Mouse (Mus musculus) spleen, postnatal 36 days (tissue): ENCODE measurements around the gene Pitpnm3.

ENCODE experiments used
- DNase-seq, 2 experiments: peaks; one replicate each; pipeline ENCODE4 v3.0.0; 2022; ENCODE audit warnings: low spot score in 2 of 2, mixed read lengths in 1 of 2

Gene Pitpnm3

DNA sequence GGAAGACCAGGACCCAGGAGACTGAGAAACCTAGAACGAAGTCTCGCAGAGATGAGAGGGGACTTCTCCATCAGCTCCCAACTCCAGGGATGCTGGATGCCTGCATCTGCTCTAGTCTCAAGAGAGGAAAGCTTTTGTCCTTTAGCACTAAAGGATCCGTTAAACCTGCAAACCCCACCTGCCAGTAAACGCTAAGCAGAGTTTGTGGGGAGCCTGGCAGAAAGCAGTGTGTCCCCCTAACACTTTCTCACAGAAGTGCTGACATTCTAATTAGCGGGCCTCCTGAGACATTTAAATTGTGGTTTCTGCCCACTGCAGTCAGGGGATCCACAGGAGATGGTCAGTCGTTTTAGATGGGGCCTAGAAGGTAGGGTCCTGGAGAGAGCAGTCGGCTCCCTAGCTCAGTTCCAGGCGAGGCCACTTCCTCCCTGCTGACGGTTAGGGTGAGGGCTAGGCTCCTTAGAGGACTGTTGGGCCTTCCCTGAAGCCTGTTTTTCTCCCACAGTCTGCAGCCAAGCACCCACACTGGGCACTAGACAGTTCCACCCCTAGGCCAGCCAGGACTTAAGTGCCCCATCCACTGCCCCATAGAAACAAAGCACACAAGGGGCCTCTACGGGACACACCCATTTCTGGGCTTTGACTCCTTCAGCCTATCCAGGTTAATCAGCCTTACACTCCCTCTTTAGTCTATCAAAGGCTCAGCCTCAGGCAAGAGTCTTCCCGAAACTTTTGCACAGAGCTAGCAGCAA, 829 bp upstream of the Pitpnm3 start:
- DNase-seq, result no peak

DNA sequence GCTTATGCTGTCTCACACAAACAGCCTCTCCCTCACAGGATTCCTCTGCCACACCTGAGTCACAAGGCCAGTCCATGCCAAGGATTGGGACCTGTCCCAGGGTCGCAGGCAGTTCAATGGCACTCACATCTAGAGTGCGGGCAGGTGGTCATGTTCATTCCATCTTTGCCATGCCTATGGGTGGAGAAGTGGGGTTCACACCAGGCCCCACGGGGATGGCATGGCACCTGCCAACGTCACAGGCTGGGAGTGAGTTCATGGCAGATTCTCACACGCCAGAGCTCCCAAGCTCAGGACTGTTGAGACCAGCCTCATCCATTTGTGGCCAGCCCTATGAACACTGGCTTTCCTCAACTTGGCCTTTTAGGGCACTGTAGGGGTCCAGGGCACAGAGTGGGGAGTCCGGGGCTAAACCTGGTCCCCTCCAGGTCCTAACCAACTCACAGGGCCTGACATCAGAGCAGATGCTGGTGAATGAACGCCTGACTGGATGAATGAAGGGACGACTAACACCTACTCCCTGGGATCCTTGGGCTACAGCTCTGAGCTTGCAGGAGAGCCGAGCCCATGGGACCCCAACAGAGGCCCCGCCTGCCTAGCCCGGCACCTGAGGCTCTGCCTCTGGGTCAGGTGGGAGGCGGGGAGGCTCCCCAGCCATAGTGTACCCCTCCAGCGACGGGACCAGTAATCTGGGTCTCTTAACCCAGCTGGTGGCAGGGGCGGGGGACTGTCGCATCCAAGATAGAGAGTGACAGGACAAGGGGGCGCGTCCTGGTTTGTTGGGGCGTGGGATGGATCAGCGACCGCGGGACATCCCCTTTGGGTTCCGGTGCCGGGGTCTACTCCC, 819 bp downstream of the Pitpnm3 start:
- DNase-seq, result no peak

DNA sequence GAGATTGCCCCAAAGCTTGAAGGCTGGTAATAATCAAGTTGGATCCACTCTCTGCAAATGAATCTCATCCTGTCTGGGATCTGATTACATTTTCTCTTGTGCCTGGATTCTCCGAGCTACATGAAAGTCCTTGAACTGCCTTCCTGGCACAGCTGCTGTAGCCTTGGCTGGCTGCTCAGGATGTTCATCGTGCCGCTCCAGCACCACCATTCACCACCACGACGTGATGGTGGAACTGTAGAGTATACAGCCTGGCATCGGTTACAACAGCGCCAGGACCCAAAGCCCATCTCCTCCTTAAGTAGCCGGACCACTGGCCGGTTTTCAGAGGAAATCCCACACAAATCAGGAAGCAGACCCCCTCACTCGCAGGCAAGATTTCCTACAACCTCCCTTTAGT, 2.5 kb downstream of the Pitpnm3 start:
- no peak for DNase-seq

DNA sequence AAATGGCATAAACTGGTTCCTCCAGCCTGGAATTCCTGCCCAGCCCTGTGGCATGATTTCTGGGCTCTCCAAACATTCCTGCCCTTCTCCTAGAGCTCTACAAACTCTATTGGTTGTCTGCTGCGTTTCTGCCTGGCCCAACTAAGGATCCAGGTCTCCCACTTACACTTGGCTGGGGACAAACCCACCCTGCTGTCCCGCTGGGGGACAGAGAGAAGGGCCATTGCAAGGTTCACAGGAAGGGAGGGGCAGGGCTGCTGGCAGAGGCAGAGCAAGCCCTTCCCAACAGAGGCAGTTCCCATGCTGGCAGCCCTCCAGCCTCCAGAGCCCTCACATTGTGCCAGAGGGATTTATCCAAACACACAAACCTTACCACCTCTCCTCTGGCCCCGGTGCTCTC, 3.3 kb downstream of the Pitpnm3 start:
- DNase-seq, result no peak

DNA sequence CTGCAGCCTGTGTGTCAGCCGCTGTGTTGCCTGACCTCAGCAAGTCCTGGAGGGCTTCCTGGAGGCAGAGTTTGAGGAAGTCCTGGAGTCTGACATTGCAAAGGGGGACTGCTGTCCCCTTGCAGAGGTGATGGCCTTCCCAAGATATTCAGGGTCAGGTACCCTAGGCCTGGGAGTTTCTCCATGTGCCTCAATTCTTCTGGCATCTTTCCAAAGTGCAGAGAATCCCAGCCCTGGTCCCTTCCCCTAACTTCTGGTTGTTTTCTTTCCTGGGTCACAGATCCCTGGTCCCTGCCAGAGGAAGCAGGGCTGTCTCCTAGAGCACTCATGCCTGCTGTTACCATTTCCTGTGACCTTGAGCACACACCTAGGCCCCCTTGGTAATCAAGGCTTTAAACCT, 3.9 kb downstream of the Pitpnm3 start:
- no peak for DNase-seq

DNA sequence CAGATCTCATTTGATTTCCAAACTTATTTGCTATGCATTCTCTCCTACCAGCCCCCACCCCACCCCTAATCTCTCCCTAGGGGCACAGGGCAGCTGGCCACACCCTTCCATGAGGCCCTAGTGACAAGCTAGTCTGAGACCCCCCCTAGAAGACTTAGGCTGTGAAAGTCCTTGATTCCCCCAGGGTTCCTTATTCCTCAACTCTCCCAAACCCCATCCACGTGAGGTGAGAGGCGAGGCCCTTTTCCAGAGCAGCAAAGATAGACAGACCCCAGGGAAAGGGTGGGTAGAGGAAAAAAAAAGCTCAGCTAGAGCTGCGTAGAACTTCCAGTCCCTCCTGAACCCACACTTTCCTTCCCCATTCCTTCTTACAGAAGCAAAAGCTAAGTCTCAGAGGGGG, 4.7 kb downstream of the Pitpnm3 start:
- DNase-seq, result no peak

DNA sequence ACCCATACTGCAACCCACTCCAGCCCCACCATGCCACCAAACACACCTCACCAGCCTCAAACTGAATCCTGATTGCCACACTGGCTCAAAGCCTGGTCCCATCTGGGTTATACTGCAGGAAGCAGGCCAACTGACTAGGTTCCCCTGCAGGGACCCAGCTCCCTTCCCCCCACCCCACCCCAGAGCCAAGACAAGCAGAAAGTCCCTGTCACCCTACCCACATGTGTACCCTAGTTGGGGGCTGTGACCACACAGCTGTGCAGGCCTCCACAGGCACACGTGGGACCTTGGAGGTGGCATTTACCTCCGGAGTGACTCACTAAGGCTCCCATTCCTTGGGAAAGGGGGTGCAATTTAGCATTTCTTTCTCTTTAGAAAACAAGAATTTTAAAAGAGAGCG, 5.1 kb downstream of the Pitpnm3 start:
- DNase-seq, result no peak

DNA sequence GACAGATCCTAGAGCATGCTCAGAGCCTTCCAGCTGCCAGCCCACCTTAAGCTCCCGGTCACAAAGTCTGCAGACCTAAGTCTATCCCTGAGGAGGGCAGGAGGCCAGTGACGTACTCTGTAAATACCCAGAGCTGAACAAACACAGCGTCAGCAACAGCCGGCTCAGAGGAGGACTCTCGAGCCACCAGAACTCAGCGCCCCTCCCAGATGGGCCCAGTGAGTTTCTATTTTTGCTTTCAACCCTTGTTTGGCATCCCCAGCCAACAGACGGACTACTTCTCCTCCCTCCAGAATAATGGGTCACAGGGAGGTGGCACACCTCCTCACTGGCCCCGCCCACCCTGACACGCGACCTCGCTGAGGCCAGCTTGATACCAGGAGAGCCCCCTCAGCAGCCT, 5.6 kb downstream of the Pitpnm3 start:
- no peak for DNase-seq

DNA sequence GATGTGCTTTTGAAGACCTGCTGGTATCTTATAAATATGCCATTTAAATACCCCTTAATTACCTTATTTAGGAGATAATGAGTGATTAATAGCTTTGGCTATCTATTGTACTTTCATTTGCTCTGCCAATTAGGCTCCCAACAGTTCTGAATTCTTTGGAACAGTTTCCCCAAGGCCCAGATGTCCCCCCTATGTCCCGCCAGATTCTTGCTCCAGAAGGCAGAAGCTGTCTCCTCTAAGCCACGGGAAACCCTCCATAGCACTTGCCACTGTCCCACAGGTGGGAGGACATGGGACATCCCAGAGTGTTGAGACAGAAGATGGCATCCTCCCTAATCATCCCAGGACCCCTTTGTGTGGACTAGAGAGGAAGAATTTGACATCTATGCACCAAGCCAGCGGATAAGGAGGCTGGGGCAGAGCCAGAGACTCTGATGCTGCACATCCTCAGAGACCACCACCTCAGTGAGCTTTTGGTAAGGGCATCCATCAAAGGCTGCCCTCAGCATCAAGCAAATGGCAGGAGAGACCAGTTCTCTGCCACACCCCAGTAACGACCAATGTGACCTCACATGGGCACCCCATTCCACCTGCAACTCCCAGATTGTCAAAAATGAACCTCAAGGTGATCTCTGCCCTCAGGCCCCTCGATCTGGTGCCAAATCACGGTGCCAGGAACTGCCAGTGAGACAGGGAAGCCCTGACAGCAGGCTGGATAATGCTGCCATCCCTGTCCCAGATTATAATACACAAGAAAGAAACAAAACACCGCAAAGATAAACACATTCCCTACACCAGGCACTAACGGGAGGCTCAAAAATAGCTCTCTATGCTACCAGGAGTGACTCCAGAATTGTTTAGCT, 6.3 kb downstream of the Pitpnm3 start:
- DNase-seq, result no peak

DNA sequence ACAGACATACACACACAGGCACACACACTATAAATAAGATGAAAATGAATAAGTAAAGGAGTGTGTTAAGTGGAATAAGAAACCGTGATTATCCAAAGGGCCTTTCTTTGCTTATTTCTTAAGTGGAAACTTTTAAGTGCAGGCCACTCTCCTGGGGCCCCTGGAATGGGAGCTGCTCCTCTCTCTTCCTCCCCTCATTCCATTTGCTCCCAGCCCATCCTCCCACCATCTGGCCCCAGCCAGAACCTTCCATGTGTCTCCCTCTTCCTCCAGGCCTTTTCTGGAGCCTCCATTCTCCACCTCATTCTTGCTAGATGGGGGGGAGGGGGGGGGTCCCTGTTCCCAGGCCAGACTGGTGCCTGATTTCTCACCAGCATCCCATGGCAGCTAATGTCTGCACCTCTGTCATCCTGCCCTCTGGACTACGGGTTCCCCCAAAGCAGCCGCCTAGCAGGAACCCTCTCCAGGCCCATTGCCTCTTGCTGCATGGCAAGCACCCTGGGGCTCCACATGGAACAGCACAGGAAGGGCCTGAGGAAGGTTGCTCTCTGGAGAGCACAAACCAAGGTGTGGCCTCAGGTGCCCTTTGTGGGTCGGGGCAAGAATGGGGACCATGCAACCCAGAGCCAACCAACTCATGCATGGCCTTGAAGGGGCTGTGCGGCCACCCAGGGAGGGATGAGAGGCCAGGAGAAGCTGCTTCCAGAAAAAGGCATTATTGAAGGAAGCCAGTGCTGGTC, 8.0 kb downstream of the Pitpnm3 start:
- no peak for DNase-seq

DNA sequence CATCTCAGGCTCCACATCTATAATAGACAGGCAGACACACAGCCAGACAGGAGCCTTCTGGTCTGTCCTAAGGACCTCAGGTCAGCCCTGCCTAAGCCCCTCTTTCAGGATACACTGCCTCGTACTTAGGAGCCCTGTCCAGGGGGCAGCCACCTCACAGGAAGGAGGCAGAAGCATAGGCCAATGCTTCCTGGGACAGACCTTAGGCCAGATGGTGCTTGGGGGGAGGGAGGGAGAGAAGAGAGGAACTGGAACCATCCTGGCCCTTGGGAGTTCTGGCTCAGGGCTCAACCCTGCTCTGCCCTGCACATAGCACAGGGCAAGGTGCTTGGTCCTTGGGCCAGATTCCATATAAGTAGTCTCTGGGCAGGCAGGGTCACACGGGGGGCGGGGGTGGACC, 9.8 kb downstream of the Pitpnm3 start:
- DNase-seq, result no peak

DNA sequence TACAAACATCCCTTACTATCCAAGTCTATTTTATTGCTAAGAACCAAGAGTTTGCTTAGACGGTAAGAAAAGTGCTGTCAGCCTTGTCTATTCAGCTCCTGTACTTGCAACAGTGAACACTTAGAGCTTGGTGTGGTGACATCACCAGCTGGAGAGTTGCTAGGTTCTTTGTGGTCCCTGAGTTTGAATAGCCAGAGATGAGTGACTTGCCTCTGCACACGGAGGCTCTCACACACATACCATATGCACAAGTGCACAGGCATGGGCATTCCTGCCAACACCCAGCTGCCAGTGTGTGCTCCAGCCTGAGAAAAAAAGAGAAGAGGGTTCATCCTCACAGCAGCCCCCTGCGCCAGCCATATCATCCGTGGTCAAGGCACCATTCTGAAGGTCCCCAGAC, 12.0 kb downstream of the Pitpnm3 start:
- DNase-seq, result no peak

DNA sequence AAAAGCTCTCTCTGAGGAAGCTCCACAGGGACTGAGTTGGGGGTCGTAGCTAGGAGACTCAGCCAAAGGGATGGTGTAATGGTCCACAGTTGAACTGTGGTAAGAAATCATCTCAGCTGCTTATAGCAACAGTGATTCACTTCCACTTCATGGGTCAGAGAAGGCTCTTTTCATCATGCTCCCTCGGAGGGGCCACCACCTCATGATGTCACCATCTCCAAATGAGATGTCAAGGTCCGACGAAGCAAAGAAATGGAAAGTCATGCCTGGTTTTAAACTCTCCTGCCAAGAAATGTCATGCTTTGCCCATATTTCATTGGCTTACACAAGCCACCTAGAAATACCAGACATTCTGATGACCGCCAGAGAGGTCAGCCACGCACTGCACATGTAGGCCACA, 15.2 kb downstream of the Pitpnm3 start:
- no peak for DNase-seq

DNA sequence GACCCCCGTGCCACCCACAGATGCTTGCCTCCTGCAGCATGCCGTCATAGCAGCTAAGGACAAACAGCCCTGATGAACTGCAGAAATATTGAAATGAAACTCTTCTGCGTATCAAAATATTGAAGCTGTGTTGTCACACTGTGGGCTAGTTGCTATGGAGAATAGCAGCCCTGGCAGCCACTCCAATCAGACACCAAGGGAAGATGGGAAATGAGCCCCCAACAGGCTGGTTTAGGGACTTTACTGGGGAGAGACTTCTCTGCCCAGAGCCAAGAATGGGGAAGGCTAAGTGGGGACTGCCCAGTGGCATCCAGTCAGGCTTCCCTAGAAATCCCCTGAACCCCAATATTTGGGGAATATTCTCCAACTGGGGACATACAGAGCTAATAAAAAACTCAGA, 16.9 kb downstream of the Pitpnm3 start:
- DNase-seq, result no peak

DNA sequence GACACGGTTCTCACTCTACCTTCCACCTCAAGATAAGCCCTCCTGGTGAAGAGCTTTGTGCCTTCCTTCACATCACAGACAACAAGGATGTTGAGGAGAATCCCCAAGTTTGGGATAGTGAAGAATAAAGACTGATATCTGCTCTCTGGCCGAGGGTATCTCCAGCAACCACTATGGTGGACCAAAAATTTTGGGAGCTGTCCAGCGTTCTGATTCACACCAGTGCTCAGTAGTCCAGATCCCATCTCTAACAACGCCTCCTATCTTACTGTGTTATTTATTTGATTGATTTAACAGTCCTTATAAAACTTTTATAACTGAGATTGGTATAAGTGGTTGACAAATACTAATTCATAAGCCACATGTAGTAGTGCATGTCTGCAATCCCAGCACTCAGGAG, 22.3 kb downstream of the Pitpnm3 start:
- DNase-seq, result no peak

DNA sequence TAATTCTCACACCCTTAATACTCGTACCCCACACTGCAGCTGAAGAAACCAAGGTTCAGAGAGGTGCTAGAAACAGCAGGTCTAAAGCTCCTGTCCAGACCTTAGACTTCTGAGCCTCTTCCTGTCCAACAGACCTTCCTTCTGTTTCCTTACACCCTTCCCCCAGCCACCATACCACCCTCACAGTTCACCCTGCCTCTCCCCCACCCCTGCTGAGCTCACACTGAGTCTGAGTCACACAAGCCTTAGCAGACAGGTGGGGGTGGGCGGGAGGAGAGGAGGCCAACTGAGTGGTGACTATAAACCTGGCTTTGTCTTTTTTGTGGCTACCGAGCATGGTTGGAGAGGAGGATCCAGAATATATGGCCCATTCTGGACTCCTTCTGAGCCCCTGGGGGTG, 24.9 kb downstream of the Pitpnm3 start:
- no peak for DNase-seq

DNA sequence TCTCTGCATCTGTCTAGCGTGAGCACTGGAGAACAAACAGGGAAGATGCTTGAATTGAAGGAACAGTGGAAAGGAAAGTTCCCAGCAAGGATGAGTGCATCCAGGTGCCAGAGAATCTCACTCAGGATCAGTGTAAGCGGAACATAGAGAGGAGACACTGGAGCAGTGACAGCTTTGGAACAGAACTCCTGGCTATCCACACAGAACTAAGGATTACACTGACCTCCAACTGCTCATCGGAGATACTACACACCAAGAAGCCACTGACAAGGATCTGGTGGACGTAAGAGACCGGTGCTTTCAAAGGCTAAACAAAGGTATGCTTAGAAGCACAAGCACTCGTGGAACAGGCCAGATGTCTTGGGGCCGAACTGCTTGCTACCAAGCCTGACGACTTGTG, 31.4 kb downstream of the Pitpnm3 start:
- no peak for DNase-seq

DNA sequence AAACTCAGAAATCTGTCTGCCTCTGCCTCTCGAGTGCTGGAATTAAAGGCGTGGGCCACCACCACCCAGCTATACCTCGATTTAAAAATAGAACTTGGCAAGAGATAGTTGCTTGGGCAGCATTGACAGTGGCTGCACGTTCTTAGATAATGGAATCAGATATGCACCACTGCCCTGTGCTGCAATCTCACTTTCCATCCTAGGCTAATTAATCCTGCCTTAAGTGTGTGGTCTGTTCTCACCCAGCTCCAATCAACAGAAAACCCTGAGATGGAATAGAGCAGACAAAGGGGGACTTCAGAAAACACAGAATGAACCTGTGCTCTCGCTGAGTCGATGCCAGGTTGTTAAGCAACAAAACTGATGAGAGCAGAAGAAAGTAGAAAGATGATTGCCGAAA, 32.0 kb downstream of the Pitpnm3 start:
- no peak for DNase-seq

DNA sequence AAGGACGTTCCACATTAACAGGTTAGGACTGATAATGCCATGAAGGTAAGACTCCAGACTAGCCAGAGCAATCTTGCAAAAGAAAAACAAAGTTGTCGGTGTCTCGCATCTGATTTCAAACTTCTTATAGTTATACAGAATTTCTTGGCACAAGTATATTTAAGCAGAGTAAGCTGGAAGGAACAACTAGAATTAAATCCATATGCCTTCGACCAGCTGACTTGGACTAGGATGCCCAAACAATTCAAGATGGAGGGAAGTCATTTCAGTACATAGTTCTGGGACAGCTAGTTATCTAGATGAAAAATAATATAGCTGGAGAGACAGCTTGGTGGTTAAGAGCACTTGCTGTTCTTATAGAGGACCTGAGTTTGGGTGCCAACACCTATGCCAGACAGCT, 34.6 kb downstream of the Pitpnm3 start:
- no peak for DNase-seq

DNA sequence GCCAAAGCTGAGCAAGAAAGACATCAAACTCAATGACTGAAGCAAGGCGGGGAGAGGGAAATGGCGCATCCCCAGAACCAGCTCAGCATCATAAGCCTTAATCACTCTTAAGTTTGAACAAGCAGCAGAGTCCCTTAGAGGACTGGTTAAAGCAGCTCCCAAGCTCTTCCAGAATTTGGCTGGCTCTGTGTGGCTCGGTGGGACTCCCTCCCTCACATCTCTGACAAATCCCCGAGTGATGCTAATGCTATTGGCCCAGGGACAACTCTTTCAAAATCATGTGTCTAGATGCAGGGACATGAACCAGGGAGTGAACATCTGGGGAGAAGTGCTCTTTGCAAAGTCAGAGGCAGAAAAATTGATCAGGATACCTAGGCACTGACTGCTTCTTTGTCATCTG, 36.4 kb downstream of the Pitpnm3 start:
- DNase-seq, result no peak

DNA sequence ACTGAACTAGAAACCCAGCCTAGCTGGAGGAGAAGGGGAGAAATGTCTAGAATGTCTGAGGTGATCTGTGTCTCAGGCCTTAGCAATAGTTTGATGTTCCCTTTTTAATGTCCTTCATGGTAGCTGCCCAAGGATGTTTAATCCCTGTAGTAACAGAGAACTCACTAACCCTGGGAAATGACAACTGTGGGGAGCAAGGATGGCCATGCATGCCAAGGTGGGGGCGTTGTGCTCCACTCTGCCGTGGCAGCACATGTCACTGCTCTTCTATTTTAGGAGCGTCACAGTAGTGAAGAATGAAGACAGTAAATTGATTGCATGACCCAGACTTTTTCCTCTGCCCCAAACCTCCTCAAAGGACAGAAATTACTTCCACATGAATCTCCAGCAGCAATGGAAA, 37.6 kb downstream of the Pitpnm3 start:
- no peak for DNase-seq

DNA sequence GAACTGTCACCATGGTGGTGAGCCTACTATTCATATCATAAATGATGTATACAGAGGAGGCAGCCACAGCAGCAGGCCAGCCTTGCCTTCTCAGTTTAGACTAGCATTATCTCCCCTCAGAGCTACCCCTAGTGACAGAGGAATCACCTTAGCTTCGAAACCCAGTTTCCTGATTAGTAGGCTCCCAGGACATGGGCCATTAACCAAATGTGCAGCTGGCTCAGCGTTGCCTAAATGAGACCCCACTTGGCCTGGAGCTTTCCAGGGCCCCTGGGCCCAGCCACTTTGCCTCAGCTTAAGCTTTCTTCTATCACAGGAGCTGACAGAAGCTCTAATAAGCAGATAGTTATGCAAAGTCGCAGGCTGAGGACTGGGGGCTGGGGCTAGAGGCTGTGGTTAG, 39.6 kb downstream of the Pitpnm3 start:
- DNase-seq, result no peak
